Mouse (Mus musculus) right cerebral cortex, postnatal 36 days (tissue): Measurements from ENCODE around the gene Purb.

Source experiments
- DNase-seq, 2 experiments: peaks; one replicate each; pipeline ENCODE4 v3.0.0; 2022; ENCODE audit warnings: low spot score in 2 of 2, mixed read lengths in 1 of 2

The Purb gene

DNA sequence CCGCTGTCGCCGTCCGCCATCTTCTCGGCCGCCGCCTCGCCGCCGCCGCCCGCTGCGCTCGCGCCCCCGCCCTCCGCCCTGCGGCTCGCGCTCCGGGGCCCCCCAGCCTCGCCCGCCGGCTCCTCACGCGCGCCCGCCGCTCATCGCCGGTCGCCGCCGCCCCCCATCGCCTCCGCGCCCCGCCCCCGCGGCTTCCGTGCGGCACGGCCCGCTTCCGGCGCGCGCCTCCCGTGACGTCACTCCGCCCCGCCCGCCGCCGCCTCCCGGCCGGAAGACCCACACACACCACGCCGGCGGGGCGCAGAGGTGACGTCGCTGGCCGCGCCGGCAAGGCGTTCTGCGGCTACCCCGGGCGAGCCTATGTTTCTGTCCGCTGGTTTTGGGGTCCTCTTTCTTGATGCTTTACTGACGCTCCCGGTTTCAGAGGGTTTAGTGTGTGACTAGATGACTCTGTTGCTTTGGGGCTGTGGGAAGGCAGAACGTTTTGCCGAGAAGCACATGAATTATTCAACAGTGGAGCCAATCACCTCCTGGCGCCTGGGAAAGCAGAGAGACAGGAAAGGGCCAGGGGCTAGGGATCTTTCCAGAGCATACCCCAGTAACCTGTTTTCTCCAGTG is at the start of gene Purb:
TSS of gene Purb (minus strand) at position 51 of the 618 bp plus-strand sequence.
- DNase-seq: peak; percentile 82 to 86

DNA sequence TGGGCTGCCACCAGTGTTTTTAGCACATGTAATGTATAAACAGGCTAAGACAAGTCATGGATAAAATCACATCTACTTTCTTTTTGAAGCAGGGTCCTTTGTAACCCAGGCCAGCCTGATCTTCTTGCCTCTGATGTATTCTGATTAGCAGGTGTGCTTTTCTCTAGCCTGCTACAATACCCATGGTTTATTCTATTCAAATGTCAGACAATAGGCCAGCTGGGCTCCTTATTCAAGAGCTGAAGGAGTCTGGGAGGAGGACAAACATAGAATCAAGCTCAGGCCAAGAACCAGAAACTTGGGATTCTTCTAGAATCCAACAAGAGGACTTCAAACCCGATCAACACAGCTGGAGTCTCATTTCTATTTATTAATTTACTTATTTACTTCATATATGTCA is 49.5 kb upstream of the Purb start:
- no peak for DNase-seq

DNA sequence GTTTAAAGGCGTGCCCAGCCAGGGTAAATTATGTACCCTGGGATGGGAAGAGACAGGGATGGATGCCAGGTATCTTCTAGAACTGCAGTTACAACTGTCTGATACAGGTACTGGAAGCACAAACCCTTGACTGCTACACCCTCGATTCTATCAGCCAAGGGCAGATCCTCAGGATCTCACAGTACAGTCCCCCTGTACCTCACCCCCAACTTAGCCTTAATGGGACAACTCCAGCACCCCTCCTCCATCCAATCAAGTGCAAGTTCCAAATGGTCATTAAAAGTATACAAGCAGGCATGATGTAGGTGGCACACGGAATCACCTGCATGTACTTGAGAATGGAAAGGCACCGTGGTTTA is 49.1 kb upstream of the Purb start:
- no peak for DNase-seq

DNA sequence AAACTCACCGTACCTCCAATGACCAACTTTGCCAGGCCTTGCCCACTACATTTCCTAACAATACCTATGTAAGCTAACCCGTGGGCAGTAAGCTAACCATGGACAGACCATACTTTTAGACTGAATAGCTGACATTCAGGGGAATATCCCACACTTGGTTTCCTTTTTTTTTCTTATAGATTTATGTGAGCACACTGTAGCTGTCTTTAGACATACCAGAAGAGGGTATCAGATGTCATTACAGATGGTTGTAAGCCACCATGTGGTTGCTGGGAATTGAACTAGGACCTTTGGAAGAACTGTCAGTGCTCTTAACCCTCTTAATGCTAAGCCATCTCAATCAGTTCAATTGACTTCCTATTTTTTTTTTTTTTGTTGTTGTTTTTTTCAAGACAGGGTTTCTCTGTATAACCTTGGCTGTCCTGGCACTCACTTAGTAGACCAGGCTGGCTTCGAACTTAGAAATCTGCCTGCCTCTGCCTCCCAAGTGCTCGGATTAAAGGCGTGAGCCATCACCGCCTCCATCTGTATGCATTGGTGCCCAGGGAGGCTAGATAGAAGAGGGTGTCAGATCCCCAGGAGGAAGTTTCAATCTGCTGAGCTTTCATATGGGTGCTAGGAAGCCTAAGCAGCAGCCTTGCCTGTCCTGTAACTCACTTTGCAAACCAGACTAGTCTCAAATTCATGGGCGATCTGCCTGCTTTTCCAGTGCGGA is 48.6 kb upstream of the Purb start:
- DNase-seq: no peak

DNA sequence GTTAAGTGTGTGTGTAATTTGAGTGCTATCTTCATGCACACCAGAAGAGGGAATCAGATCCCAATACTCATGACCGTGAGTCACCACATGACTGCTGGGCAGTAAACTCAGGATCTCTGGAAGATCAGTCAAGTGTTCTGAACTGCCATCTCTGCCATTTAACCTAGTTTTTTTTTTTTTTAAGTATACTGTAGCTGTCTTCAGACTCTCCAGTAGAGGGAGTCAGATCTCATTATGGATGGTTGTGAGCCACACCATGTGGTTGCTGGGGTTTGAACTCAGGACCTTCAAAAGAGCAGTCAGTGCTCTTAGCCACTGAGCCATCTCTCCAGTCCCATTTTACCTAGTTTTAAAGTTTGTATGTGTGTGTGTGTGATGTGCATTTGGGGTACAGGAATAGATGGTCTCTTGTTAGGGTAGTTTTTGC is 48.0 kb upstream of the Purb start:
- DNase-seq: no peak

DNA sequence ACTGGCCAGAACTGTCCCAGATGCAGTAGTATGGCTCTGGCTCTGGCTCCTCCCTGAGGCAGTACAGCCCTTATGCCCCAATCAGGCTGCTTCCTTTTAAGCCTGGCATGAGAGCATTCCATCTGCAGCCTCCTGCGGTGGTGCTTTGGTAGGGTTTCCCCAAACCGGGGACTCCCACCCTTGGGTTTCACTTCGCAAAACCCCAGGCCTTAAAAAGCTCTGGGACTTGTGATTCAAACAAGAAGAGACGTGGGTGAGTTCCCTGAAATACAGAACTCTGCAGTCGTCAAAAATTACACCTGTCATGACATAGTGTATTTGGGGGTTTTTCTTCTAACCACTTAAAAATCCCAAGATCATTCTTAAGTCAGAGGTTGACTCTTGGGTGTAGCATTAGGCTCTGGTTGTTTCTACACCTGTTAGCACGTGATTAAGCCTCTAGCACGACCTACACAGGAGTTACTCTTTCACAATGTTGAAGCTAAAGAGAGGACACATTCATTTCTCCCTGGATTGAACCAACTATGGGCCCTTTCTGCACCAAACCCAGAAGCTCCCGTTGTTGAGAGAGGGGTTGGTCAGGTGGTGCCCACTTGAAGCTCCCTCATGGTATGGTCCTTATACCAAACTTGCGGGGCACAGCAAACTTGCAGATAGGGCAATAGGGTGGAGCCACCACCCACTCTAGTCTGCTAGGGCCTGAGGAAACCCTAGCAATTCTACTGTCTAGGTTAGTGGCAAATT is 47.2 kb upstream of the Purb start:
- no peak for DNase-seq

DNA sequence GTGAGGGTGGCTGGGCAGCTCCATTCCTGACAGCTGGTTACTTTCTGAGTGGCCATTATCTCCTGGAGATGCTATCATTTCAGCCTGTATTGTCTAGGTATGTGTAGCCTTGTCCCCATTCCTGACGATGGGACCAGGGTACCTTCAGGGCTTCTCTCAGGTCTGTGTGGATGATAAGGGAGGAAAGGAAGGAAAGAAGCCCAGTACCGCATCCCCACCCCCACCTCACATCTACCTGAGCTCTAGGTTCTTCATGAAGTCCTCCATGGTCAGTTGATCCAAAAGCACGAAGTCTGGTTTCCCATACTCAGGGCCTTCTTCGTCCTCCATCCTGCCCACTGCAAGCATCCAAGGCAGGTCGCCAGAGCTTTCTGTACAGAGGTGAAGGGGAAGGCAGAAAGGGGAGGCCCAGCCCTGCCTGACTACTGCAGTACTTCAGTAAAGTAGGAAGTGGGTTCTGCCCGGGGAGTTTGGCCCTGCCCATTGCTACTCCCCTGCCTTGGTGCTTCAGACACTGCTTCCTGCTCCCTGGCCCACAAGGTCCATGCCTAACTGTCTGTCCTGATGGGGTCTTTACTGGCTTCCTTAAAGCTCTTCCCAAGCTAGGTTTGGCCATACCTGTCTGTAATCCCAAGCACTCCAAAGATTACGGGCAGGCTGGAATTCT is 44.9 kb upstream of the Purb start, which contains the start of gene Myo1g:
TSS of gene Myo1g (minus strand) at position 459 of the 667 bp plus-strand sequence.
- DNase-seq: no peak

DNA sequence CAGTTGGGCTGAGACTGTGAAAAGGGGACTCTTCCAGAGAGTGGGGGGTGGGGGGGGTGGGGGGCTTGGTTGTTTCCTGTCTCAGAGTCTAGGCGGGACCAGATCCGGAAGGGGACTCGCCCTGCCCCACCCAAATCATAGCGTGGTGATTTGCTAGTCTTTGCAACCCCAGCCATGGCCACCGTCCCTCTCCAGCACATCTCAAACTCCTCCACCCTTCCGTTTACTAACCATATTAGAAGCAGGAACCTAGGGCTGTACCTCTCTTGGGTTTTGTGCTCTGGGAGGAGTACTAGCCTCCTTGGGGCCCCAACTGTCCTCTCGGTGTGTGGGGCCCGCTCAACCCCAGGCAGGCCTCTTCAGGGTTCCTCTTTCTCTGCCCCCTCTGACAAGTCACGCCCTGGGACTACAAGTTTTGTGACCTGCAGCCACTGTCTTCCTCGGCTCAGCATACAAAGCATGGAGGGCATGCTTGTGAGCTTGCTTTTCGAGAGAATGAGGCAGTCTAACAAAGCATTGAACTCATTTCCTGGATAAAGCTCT is 43.8 kb upstream of the Purb start:
- no peak for DNase-seq

DNA sequence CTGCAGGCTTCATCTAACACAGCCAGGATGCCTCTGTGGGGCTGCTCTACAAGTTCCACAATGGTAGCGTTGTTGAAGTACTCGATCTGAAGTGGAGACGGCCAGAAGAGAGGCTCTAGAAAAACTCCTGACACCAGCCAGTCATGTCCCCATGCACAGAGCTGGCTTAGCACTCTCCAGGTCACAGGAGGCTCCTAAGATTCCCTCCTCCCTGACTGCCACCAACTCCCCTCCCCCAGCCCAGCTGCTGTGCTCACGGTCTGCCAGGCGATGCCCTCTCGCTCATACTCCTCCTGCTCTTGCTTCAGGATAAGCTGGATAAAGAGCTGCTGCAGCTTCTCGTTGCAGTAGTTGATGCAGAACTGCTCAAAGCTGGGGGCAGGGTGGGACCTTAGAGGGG is 39.1 kb upstream of the Purb start:
- no peak for DNase-seq

DNA sequence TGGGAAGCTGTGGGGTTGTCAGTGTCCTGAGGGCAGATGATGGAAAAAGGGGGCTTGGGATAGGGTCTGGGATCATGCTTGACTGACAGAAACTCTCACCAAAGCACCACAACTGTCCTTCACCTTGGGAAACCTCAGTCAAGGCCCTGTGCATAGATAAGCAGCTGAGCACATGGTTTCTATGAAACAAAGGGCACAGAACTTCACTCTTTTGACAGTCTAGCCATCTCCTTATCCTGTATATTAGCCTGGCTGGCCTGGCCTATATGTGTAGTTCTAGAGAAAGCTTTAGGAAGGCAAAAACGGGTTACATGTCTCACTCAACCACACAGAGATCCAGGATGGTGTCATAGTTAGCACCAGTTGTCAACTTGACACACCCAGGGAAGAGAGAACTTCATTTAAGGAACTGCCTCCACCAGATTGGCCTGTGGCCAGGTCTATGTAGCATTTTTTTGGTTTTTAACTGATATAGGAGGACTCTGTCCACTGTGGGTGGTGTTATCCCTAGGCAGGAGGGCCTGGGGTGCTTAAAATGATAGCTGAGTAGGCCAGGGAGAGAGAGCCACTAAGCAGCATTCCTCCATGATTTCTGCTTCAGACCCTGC is 32.7 kb upstream of the Purb start:
- DNase-seq: no peak

DNA sequence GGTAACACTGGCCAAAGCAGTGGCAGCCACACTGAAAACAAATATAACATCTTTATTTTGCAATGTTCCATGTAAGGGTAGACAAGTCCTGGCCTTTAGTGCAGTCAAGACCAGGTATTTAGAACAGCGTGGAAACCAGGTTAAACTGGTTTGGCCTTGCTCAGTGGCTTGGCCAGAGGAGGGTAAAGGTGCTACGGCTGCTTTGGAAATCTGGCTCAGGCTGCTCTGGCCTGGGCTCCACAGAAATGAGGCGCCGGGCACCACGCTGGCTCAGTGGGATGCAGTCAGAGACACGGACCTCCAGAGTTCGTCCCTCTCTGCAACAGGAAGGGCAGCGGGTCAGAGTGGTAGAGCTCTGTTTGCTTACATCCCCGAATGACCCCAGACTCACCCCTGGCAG is 30.8 kb upstream of the Purb start:
- no peak for DNase-seq

DNA sequence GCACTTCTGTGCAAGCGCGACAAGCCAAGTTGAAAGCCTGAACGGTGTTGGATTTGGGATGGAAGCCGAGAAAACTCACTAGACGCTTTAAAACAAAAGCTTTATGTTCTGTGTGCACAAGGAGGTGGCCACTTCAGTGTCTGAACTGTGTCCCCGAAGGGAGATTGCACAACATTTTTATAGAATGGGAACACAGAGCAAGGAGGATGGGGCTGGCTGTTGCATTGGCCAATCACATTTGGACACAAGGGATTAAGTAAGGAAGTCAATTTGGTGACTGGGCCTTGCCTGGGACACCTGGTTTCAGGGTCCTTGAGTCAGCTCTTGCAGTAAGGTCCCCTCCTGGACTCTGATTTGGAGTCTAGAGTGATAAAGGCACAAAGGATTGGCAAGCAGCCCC is 29.0 kb upstream of the Purb start:
- DNase-seq: no peak

DNA sequence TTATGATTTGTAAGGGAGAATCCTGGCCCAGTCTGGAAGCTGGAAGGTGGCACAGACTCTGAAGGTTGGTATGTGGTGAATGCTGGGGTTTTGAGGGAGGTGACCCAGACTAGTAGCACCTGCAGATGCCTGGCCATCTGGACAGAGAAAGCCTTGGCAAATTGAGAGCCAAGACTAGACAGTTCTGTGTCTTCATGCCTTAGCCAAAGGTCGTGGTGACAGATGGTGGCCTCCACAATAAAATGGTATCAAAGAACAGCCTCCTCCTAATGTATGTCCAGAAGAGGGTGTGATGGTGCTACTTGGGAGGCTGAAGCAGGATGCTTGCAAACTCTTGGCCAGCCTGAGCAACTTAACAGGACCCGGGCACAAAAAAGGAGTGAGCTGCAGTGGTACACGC is 28.5 kb upstream of the Purb start:
- no peak for DNase-seq

DNA sequence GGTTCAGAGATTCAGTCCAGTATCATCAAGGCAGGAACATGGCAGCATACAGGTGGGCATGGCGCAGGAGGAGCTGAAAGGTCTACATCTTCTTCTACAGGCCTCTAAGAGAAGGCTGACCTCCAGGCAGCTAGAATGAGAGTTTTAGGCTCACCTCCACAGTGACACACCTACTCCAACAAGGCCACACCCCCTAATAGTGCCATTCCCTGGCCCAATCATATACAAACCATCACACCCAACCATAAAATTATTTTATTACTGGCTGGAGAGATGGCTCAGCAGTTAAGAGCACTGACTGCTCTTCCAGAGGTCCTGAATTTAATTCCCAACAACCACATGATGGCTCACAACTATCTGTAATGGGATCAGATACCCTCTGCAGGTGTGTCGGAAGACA is 26.8 kb upstream of the Purb start:
- no peak for DNase-seq

DNA sequence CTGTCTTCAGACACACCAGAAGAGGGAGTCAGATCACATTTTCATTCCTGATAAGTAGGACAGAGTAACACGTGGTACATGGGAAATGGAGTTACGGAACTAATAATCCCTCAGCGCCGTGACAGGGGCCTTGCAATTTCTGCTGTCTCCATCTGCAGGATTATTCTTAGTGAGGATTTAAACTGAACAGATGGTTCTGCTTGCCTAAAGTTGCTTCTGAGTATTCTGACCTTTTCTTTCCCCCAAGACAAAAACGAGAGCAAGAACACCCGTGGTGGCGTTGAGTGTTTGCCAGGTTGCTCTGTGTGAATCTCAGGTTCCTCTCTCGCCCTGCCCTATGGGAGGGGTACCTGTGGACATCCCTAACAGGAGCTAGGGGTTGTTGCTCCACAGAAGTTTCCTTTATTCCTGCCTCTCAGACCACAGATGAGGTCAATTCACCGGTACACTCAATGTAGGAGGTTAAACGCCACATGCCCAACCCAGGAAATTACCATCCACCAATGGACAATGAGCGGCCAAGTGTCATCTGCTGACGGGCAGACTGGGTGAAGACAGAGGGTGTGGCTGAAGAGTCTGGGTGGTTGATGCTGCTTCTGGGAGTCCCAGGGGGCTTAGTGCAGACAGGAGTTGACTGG is 21.7 kb upstream of the Purb start:
- no peak for DNase-seq

DNA sequence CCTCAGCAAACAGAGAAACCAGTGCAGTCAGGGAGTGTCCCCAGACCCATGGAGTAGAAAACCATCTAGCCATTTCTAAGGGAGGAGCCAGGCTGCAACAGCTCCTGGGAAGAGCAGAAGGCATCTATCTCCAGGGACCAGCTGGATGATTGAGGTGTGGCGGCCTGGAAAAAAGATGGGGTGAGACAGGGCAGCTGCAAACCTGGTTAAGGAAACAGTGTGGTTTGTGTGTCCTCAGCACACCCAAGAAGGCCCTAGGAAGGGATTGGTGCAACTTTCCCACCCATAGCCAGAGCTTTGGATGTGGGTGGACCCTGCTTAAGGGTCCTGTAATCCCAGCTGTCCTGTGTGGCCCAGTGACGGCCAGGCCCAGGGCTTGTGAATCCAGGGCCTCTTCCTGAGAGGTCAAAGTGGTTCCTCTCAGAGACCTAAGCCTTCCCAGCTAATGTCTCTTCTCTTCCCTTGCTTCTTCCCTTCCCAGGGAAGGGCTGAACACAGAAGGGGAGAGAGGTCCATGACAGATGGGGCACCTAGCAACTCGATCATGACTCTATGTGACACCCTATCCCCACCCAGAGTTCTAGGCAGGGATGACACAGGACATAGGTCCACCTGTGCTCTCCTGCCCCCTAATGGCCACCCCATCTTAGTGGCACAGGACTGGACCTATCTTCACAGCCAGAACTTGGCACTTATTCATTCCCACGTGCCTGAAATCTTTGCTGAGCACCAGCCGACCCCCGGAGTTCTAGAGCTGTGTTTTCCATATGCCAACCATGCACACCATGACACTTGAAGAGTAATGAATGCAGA is 14.2 kb upstream of the Purb start:
- DNase-seq: no peak

DNA sequence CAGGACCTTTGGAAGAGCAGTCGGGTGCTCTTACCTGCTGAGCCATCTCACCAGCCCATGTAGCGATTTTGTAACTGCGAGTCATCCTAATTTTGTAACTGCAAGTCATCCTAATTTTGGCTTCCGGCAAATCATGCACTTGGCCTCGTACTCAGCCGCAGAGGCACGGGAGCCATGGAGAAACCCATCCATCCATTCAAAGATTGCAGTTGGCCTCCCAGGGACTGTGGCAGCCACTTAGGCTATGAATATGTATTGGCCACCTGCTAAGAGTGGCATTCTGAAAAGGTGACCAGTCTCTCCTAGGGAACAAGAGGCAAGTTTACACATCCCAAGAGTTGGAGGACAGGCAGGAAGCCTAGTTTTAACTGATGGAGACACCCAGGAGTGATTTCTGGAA is 13.5 kb upstream of the Purb start:
- no peak for DNase-seq

DNA sequence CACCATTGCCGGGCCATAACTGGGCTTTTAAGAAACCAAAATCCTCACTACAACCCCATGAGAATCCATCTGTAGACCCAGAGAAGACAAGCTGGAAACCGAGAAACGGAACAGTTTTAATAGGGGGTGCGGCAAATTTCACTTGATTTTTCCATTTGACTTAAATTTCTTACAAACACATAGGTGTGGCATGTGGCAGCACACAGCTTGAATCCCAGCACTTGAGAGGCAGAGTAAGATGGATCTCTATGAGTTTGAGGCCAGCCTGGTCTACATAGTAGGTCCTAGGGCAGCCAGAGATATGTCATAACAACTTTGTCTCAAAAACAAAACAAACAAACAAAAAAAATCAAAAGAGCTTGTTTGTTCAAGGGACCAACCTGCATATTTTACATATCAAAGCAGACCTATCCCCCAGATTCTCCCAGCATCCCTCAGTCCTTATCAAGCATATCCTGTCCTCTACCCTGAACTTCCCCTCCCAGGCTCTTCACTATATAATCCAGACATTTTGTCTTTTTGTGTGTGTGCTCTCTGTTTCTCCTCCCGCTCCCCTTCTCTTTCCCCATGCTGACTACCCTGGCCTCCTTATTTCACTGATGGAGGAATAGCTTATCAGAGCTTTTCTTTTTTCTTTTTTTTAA is 12.4 kb upstream of the Purb start:
- no peak for DNase-seq

DNA sequence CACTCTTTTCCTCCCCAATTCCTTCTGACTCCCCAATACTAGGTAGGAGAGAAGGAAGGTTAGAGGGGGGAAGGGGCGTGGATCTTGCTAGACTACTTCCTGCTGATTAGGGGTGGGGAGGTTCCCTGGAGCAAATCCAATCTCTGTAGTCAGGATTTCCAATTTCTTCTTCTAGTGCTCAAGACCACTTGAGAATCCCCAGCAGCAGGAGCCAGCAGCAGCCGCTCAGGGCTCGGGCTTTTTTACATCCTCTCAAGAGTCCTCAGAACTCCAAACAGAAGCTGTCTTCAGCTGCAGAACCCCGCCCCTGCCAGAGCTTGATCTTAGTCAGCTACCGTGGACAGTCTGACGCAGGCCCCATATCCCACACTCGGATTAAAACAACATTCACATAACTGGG is 11.8 kb upstream of the Purb start:
- no peak for DNase-seq

DNA sequence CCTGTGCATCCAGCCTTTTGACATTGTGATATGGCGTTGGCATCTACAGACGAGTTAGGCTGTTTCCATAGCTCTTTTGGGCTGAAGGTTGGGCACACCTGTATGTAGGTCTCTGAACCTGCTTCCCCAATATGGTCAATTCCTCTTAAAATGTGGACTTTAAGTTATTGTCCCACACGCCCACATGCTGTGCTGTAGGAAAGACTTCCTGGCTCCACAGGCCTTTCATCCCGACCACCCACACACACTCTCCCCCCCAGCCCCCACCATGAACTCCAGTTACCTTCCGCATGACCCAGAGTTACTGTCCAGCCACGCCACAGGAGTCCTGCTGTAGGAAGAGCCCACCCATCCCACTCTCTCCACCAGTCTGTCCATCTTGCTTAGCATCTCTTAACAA is 11.2 kb upstream of the Purb start:
- DNase-seq: no peak
